Mouse (Mus musculus) stomach, postnatal 0 days (tissue): ENCODE measurements around the gene Ptprm. TPM values are rescaled to one million over a fixed set of nuclear protein-coding genes. Genes with fewer than 3 reads are reported as not detected.
A peak's percentile ranks its signal among the peaks of the same experiment; 100 is the strongest.

Source experiments
- ATAC-seq: fragments of 200-750 bp; cut with Nextera tagmentation; 2 replicates; pipeline ENCODE4 v1.8.0; 2017; ENCODE audit not compliant: low FRiP score, low TSS enrichment
- DNase-seq: peaks from one replicate; pipeline ENCODE4 v3.0.0-alpha.2; 2016; ENCODE audit warnings: low spot score
- H3K27ac ChIP-seq: fragments of 300-500 bp; sonication (generic); replicated peaks from 2 replicates; pipeline ENCODE4 v1.5.1; 2014; ENCODE audit warnings: mild to moderate bottlenecking, control low read depth
- H3K27me3 ChIP-seq: fragments of 300-500 bp; sonication (generic); 2 replicates; pipeline ENCODE4 v1.6.1; 2014; ENCODE audit warnings: low read length; ENCODE audit not compliant: control insufficient read depth, insufficient read depth
- H3K36me3 ChIP-seq: fragments of 300-500 bp; sonication (generic); 2 replicates; pipeline ENCODE4 v1.6.1; 2014; ENCODE audit warnings: low read length, mixed read lengths; ENCODE audit not compliant: control insufficient read depth, insufficient read depth
- H3K4me1 ChIP-seq: fragments of 300-500 bp; sonication (generic); replicated peaks from 2 replicates; pipeline ENCODE4 v1.6.1; 2014; ENCODE audit warnings: antibody characterized with exemption; ENCODE audit not compliant: control insufficient read depth, insufficient read depth
- H3K4me2 ChIP-seq: fragments of 300-500 bp; sonication (generic); replicated peaks from 2 replicates; pipeline ENCODE4 v1.6.1; 2014; ENCODE audit warnings: low read depth, mild to moderate bottlenecking, control low read depth, moderate library complexity
- H3K4me3 ChIP-seq: fragments of 300-500 bp; sonication (generic); 2 replicates; pipeline ENCODE4 v1.5.1; 2014; ENCODE audit warnings: low read depth, low read length, control low read depth
- H3K9ac ChIP-seq: fragments of 300-500 bp; sonication (generic); 2 replicates; pipeline ENCODE4 v1.6.1; 2014; ENCODE audit warnings: mild to moderate bottlenecking, low read length, control low read depth, mixed read lengths
- H3K9me3 ChIP-seq: fragments of 300-500 bp; sonication (generic); 2 replicates; pipeline ENCODE4 v1.6.1; 2016; ENCODE audit warnings: low read length; ENCODE audit not compliant: control insufficient read depth
- CTCF ChIP-seq: IDR thresholded peaks from 2 replicates; pipeline ENCODE4 v1.5.1; 2016; ENCODE audit warnings: antibody characterized with exemption, low read depth, mild to moderate bottlenecking, moderate library complexity
- EP300 ChIP-seq: optimal IDR thresholded peaks from 2 replicates; pipeline ENCODE3; 2016; ENCODE audit warnings: antibody characterized with exemption
- WGBS: fragments of 180-500 bp; shearing (Covaris S2); extraction: QIAGEN DNeasy Blood & Tissue Kit; methylation state at CpG from one replicate; pipeline ENCODE4 v1.1.7; 2014; 5-methylcytosine and 5-hydroxymethylcytosine counted together
- polyA plus RNA-seq: library from polyadenylated mRNA; unstranded; fragments of >200 nt; fragmentation: Nextera tagmentation; extraction: Ambion mirVana; gene quantifications from 2 replicates; pipeline ENCODE4 v1.2.1, GENCODE M21; 2015

Gene Ptprm
- polyA plus RNA-seq, 1 experiment from 2014 or later, result 3.6 TPM

GRCm38 (mm10) chr17:66692941-66693675 is 661.1 kb downstream of the Ptprm start:
- DNase-seq (no peak), ATAC-seq (no peak)
- Histone ChIP-seq H3K4me3 (no peak overlapping the region), H3K27me3 (no peaks in the 10 kb centered on the region), H3K9ac (no peak overlapping the region), H3K27ac (no peak overlapping the region), H3K4me1 (no peaks in the 10 kb centered on the region), H3K4me2 (no peak overlapping the region), H3K9me3 (no peaks in the 10 kb centered on the region), H3K36me3 (no peaks in the 10 kb centered on the region)
- no peak for TF ChIP-seq CTCF
- no peak for TF ChIP-seq EP300
- 90% methylated on average over 16 of the region's 16 CpGs for WGBS

- H3K4me2 ChIP-seq, result no peak overlapping the region
- H3K9ac ChIP-seq, result no peak overlapping the region
- H3K27me3 ChIP-seq, result no peaks in the 10 kb centered on the region
- DNase-seq (no peak), ATAC-seq (no peak)
- no peaks in the 10 kb centered on the region for H3K4me1 ChIP-seq
- WGBS, result 68% methylated on average over 9 of the region's 9 CpGs
- H3K27ac ChIP-seq, result no peak overlapping the region
- no peaks in the 10 kb centered on the region for H3K36me3 ChIP-seq
- H3K4me3 ChIP-seq, result no peak overlapping the region
- TF ChIP-seq CTCF, result no peak
- TF ChIP-seq EP300, result no peak
- no peaks in the 10 kb centered on the region for H3K9me3 ChIP-seq
These were observed 666.1 kb downstream of the Ptprm start for GRCm38 (mm10) chr17:66688179-66688578.

DNA sequence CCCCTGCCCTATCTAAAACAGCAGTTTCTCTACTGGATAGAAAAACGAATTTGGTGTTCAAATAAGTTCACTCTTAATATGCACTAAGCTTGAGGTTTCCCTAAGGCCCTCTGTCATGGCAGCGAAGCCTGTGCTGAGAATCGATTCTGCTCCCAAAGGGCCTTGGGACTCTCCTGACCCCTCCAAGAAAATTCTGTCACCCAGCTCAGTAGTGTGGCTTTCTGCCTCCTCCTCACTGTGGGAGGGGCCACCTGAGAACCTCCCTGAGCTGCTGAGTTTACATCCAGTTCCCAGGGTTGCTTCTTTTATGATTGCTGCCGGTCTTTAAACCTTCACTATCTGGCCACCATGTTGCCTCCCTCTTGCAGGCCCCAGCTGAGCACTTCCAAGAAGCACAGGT is 666.7 kb downstream of the Ptprm start:
- Histone ChIP-seq H3K9me3 (no peaks in the 10 kb centered on the region), H3K36me3 (no peaks in the 10 kb centered on the region), H3K27ac (no peak overlapping the region), H3K4me2 (no peak overlapping the region), H3K4me3 (no peak overlapping the region), H3K9ac (no peak overlapping the region), H3K4me1 (no peaks in the 10 kb centered on the region), H3K27me3 (no peaks in the 10 kb centered on the region)
- no peak for DNase-seq
- 78% methylated on average over 4 of the region's 4 CpGs for whole genome bisulfite sequencing
- TF ChIP-seq EP300, result no peak
- TF ChIP-seq CTCF, result no peak
- no peak for ATAC-seq

DNA sequence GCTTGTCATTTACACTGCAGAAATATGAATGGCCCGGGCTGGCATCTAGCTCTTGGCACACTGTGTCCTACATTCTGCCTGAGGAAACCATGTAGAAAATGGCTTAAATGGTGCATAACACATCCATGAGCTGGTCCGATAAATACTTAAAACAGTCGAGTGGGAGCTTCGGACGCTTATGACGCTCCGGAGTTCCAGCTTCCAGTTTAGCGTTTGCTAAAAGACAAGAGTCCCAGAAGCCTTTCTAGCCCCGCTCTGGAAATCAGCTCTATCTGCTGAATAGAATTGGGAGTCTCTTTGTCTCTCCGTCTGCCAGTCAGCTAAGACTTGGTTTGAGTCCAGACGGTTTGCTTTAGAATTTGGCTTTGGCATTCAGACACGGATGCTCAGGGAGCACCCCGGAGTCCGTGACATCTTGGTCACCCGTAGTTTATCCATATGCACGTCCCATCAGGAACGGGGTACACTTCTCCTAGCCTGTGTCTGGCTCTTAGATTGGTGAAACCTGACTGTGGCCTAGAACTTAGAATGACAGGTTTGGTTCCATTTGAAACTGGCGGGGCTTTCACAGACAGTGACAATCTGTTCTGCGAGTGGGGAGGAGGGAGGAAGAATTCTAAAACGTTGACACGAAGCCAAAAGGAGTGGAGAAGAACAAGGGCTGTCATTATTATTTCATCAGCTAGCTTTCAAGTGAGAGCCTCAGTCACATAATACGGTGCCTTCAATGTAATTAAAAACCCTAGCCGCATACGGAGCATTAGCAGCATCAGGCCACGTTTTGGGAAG is 667.4 kb downstream of the Ptprm start:
- WGBS, result 83% methylated on average over 25 of the region's 25 CpGs
- Histone ChIP-seq H3K9ac (no peak overlapping the region), H3K4me1 (no peaks in the 10 kb centered on the region), H3K27me3 (no peaks in the 10 kb centered on the region), H3K4me3 (no peak overlapping the region), H3K27ac (no peak overlapping the region), H3K4me2 (no peak overlapping the region), H3K36me3 (no peaks in the 10 kb centered on the region), H3K9me3 (no peaks in the 10 kb centered on the region)
- TF ChIP-seq CTCF (no peak), EP300 (no peak)
- ATAC-seq, result no peak
- no peak for DNase-seq

GRCm38 (mm10) chr17:66683411-66683810 is 670.8 kb downstream of the Ptprm start:
- WGBS, result 77% methylated on average over 8 of the region's 8 CpGs
- Histone ChIP-seq H3K9ac (no peak overlapping the region), H3K36me3 (no peaks in the 10 kb centered on the region), H3K4me2 (no peak overlapping the region), H3K4me3 (no peak overlapping the region), H3K9me3 (no peaks in the 10 kb centered on the region), H3K27me3 (no peaks in the 10 kb centered on the region), H3K4me1 (no peaks in the 10 kb centered on the region), H3K27ac (no peak overlapping the region)
- ATAC-seq (0 out of 2 replicates have a peak, but pooled peaks have one; percentile 24), DNase-seq (no peak)
- TF ChIP-seq CTCF (no peak), EP300 (no peak)

DNA sequence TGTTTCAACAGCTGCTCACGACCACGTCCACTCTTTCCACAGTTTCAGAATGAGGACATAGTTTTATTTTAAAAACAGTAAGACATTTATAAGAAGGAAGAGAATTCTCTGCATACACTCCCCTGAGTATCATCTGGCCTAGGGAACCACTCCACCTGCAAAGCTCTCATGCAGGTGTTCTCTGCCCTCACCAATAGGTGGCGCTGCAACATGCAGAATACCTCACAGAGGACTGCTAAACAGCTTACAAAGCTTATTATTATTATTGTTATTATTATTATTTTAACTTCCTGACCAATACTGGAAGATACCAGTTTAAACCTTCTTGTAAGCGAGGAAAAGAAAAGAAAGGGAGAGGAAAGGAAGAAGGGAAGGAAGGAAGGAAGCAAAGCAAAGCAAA is 673.6 kb downstream of the Ptprm start:
- H3K9me3 ChIP-seq, result no peaks in the 10 kb centered on the region
- 0 out of 2 replicates have a peak, but pooled peaks cover 2% of the 10 kb centered on the region for H3K36me3 ChIP-seq
- TF ChIP-seq CTCF (peak; percentile 92), EP300 (no peak)
- ATAC-seq (no peak), DNase-seq (peak; percentile 62)
- no peak overlapping the region for H3K9ac ChIP-seq
- no peak overlapping the region for H3K27ac ChIP-seq
- no peak overlapping the region for H3K4me3 ChIP-seq
- 24% methylated on average over 4 of the region's 4 CpGs for WGBS
- no peaks in the 10 kb centered on the region for H3K4me1 ChIP-seq
- H3K4me2 ChIP-seq, result no peak overlapping the region
- no peaks in the 10 kb centered on the region for H3K27me3 ChIP-seq
